Mouse (Mus musculus) A20 (cell line): ENCODE results near the gene Piwil4.

Experiments
- DNase-seq: peaks from one replicate; pipeline ENCODE4 v3.0.0-alpha.2; 2011; ENCODE audit warnings: low read depth, low spot score

Gene Piwil4

GRCm38 (mm10) chr9:14740151-14740924, at the start of gene Piwil4:
Piwil4 (minus strand) TSS chr9:14740733.
- no peak for DNase-seq

GRCm38 (mm10) chr9:14787356-14787755, 46.8 kb upstream of the Piwil4 start:
- no peak for DNase-seq

GRCm38 (mm10) chr9:14784039-14785002, 43.8 kb upstream of the Piwil4 start, which contains the start of the genes Mre11a and Ankrd49:
Mre11a (plus strand) TSS chr9:14784654.
Ankrd49 (minus strand) TSS chr9:14784856.
- peak; percentile 97 for DNase-seq

GRCm38 (mm10) chr9:14778341-14778740, 37.8 kb upstream of the Piwil4 start:
- DNase-seq: no peak

GRCm38 (mm10) chr9:14773813-14774212, 33.3 kb upstream of the Piwil4 start:
- peak; percentile 44 for DNase-seq

- DNase-seq: no peak
These were observed 31.5 kb upstream of the Piwil4 start for GRCm38 (mm10) chr9:14772074-14772473.

GRCm38 (mm10) chr9:14770803-14771471, 30.4 kb upstream of the Piwil4 start, which contains the start of gene 1700012B09Rik:
1700012B09Rik (minus strand) TSS chr9:14771030.
- no peak for DNase-seq

- DNase-seq: no peak
These were observed 29.3 kb upstream of the Piwil4 start for GRCm38 (mm10) chr9:14769811-14770210.

- DNase-seq: peak; percentile 57
These were observed 24.2 kb upstream of the Piwil4 start for GRCm38 (mm10) chr9:14764765-14765164.

- no peak for DNase-seq
These were observed 18.7 kb upstream of the Piwil4 start for GRCm38 (mm10) chr9:14759261-14759660.

- no peak for DNase-seq
These were observed 18.1 kb upstream of the Piwil4 start for GRCm38 (mm10) chr9:14758590-14758989.

- no peak for DNase-seq
These were observed 13.9 kb upstream of the Piwil4 start for GRCm38 (mm10) chr9:14754469-14754868.

- DNase-seq: no peak
These were observed 13.4 kb upstream of the Piwil4 start for GRCm38 (mm10) chr9:14753947-14754346.

- DNase-seq: no peak
These were observed 11.5 kb upstream of the Piwil4 start, which contains the start of gene Fut4 for GRCm38 (mm10) chr9:14752001-14752522. Fut4 (minus strand) TSS chr9:14752393.

GRCm38 (mm10) chr9:14751503-14752000, 11.0 kb upstream of the Piwil4 start:
- DNase-seq: no peak

- DNase-seq: no peak
These were observed 10.5 kb upstream of the Piwil4 start for GRCm38 (mm10) chr9:14750901-14751502.

GRCm38 (mm10) chr9:14739498-14740150, 909 bp downstream of the Piwil4 start:
- peak; percentile 17 for DNase-seq

- DNase-seq: no peak
These were observed 9.5 kb downstream of the Piwil4 start for GRCm38 (mm10) chr9:14730941-14731541.

- DNase-seq: no peak
These were observed 12.2 kb downstream of the Piwil4 start for GRCm38 (mm10) chr9:14728365-14728764.

- DNase-seq: no peak
These were observed 13.9 kb downstream of the Piwil4 start for GRCm38 (mm10) chr9:14726629-14727028.
